Mouse (Mus musculus) kidney, adult 8-10 months (tissue): Measurements from ENCODE around the gene Rabgap1l.
"Not testable (repeated sequence)": the region's sequence is repeated elsewhere in the genome, so short reads cannot be mapped to it uniquely, and the experiment has no call there.

Source experiments
- DNase-seq, 2 experiments: peaks; one replicate each; pipeline ENCODE4 v3.0.0; 2022

Rabgap1l gene

DNA sequence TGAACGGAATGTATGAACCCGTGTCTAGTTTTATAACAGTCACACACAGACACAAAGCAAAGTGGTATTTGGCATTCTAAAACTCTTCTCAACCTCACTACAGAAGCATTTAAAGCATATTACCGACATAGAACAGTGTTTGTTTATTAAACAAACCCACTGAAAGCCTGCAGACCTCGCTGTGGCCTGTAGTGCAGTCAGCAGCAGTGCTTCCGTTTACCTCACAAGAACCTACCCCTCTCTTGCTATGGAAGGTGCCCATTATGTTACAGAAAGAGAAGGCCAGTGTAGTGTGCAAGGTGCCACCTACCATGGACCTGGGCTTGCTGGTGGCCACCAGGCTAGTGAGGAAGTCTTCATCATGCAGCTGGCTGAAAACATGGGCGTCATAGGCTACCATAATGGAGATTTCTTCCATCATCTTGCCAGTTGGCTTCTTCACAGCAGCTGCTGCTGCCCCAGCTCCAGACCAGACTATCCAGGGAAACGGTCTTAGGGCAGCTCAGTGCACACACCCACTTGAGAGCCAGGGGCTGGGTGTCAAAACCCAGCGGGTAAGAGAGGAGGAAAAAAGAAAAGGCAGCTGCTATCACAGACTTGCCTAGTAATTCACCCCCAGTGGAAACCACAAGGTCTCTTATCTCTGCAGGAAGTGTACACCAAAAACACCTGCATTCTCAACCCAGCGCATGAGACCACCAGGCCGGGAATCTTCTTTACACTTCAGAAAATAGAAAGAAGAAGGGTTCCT, 486.0 kb downstream of the Rabgap1l start:
- DNase-seq, result no peak

DNA sequence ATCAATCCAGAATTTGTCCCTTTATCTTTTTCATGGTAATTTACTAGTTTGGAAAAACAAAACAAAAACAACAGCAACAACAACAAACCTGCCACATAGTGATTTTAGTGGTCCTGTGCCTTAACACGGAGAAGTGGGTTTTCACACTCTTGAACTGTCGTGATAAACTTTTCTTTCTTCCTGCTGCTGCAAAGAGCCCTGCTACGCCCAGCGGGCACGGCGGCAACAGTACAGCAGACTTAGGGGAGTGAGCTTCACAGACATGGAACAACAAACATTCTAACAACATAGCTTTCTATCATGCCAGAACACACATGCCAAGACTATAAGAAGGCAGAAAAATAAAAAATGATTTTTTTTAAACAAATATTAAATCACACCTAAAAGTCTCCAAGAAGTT, 486.7 kb downstream of the Rabgap1l start:
- DNase-seq, result no peak

DNA sequence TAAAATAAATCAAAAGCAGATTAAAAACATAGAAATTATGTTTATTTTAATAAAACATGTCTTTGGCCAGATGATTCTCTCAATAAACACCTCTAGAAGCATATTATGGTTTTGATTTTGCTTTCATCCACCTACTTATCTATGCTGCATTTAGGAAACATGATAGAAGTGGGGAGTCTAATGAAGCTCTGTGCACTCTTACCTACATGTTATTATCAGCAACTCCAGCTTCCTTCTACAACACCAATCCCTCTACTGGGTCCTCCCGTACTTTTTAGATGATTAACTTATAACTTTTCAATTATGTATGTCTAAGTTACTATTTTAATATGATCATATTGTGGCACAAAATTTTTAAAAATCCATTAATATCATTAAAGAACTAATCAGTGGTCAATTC, 487.2 kb downstream of the Rabgap1l start:
- DNase-seq, result no peak

DNA sequence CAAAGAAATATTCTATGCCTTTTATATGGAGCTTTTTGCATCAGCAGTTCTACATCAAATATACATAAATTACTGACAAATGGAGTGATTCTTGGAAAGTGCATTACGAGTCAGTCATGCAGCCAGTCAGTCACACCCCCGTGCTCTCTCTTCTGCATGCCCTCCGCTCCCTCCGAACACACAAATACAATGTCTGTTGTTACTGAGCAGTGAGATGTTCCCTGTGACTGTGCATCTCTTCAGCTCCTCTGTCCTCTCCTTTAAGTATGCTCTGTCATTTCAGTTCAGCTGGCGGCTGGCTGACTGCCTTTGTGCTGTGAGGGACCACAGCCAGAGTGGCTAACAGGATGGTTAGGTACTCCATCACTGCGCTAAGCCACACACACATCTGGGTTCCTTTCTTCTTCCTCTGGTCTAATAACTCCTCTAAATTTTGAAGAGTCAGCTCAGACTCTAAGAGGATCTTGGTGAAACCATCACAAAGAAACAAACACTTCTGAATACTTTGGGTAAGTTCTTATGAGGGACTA, 488.0 kb downstream of the Rabgap1l start:
- DNase-seq, result no peak

DNA sequence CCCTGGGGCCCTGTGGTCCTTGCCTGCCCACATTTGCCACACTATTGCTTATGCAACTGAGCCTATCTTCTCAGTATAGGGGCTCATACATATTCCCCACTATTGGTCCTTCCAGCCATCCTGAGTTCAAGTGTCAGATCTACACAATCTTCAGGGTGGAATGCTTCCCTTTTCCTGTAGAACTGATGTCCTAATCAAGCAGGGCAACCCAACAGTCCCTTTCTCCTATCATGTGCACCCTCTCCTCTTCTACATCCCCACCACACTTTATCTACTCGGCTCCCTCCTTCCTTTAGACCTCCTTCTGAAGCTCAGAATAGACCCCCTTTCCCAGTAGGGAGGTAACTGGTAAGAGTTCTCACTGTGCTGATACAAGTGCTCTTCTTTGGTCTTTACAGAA, 490.7 kb downstream of the Rabgap1l start:
- DNase-seq, result no peak

DNA sequence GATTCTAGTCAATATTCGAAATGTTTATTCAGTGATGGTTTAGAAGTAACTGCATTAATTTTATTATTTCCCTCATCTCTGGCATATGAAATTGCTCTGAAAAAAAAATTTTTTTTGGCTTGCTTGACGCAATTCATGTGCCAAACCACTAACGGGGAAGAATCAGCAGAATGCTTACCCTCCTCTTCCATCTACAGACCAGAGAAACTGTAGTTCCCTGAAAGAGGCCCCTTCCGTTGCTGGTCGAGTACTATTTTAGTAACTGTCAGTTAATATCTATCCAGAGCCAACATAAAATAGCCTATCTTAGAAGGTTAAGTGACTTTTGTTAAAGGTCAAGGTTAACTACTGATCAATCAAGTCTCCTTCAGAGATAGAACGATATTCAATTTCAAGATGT, 491.9 kb downstream of the Rabgap1l start:
- DNase-seq, result no peak

DNA sequence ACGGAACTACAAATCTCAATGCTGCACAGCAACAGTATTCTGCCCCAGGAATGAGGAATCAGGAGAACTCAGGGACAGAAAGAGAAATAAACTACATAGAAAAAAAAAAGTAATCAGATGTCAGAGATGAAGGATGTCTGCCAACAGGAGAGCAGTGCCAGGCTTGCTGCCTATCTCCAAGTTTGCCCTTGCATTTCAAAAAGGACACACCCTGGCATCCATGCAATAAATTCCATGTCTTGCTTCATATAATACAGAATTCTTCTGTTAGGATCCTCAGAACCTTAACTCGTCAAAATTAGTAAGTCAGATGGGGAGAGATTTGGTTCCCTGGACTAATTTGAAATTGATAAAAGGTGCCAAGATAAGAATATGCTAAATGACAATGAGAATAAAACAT, 492.3 kb downstream of the Rabgap1l start:
- no peak for DNase-seq

DNA sequence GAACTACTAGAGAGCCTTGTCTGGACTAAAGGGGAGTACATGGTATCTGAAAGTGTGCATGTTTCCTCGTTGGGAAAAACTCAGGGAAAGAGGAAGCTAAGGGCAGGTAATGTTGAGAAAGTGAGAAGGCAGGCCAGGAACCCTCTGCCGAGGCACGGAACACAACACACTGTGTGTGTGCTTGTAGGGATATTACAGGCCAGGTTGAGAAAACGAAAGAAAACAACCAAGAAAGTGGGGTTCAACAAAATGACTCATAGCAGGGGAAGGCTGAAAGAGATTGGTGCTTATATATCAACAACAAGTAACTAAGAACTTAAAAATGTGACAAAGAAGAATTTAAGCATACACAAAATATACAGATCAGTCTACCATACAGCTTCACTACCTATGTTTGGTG, 493.0 kb downstream of the Rabgap1l start:
- DNase-seq, result no peak

DNA sequence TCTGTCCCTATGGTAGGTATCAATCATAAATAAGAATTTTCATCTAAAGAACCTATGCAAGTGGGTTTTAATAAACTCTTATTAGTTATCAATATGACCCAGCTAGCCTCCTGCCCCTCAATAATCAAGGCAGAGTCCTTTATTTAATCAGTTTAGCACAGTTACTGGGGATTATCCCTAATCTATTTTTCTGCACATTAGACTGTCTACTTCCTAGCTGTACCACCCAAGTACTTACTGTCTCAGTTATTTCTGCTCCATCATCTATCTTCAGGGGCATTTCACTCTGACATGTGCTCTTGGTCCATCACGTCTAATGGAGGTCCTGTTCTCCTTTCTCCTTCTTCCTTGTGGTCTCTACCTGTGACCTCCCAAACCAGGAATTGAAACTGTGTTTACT, 494.1 kb downstream of the Rabgap1l start:
- no peak for DNase-seq

DNA sequence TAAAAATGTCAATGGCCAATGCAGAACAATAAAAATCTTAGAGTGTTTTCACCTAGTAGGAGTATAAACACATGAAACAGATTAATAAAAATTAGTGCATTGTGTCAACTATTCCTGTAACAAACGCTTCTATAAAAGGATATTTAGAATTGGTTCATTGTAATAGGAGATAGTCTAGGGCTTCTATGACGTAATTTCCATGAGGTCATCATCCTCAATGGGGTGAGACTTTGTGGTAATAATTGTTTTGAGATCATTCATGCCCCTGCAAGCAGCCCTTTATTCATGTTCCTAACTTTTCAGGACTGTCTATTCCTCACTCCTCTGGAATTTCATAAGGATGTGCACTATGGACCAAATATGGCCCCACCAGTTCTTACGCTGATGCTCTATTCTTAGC, 495.3 kb downstream of the Rabgap1l start:
- DNase-seq, result no peak

DNA sequence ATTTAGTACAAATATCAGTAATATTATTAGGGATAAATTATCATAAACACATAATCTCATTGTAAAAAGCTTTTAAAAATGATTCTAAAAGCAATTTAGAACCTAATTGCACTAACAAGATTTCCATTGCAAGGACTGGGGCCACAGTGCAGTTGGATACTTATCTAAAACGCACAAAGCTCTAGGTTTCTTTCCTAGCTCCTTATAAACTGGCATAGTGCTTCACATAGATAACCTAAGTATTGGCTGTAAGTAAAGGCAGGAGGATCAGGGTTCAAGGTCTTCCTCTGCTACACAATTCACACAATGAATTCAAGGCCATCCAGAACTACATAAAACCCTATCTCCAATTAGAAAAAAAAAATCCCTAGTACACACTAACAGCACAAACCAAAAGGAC, 497.7 kb downstream of the Rabgap1l start:
- DNase-seq, result no peak

DNA sequence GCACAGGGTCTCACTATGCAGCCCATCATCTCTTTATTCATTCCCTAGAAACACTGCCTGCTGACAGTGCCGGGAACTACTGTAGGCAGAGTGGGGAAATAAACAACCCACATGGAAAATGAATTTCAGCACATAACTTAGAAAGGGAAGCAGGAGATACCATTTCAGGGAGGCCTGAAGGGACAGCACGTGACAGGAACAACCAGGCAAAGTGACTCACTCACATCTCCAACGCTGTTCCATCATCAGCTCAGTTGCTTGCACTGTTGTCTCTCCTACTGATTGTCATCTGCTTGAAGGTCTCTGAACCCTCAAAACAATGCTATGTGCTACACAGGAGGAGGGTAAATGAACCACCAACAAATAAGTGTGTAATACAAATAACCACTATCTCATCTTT, 499.5 kb downstream of the Rabgap1l start:
- no peak for DNase-seq

DNA sequence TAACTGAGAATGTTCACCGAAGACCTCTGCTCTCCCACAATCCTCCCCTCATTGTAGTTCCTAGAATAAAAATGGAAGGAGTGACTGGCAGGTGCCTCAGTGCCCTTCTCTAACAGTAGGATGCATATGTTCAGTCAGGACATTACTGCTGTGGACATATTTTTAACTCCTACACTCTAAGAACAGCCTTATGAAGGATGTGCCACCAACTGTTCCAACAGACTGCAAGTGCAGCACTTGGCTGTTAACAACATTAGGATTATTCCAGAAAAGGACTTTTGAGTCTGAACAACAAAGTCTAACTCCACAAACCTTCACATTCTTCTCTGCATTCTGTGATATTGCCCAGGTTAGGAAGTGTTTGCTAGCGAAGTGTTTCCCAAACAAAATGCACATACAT, 501.0 kb downstream of the Rabgap1l start:
- DNase-seq, result no peak

DNA sequence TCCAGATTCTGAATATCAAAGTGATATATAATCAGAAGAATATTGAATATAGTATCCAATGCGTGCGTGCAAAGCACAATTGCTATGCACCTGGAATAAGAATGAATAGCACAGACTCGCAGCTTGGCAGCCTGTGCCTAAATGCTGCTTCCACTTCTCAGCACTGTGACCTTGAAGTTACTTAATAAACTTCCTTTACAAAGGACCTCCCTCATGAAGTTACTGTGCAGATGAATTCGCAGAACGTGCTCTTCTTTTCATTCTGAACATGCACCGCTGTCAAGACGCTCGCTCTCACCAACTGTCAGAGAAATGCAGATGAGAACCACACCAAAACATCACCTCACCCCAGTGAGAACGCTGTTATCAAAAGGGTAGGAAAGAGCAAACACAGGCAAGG, 502.8 kb downstream of the Rabgap1l start:
- peak; percentile 13 to 31 for DNase-seq

DNA sequence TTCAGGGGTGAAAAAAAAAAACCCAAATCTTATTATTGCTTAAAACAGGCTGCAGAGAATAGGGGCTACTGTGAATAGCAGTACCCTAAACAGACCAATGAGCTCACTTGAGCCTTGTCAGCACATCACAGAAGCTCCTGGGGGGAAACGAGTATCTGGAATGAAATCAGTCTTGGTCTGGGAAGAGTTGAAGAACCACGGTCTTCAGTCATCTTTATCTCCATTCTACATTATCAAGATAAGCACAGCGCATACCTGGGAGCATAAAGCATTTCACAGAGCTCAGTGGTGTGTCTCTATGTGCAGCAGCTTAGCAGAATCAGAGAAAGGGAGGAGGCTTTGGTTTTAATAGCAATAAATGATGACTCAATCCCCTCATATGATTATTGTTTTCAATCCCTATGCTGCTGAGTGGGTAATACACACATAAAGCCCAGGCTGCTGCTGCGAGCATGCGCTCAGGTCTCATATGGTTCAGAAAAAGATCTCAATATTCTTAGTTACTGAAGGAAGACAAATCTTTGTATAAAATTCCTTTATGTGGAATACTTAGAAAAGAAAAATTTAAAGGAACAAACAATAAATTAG, 505.9 kb downstream of the Rabgap1l start:
- no peak for DNase-seq

DNA sequence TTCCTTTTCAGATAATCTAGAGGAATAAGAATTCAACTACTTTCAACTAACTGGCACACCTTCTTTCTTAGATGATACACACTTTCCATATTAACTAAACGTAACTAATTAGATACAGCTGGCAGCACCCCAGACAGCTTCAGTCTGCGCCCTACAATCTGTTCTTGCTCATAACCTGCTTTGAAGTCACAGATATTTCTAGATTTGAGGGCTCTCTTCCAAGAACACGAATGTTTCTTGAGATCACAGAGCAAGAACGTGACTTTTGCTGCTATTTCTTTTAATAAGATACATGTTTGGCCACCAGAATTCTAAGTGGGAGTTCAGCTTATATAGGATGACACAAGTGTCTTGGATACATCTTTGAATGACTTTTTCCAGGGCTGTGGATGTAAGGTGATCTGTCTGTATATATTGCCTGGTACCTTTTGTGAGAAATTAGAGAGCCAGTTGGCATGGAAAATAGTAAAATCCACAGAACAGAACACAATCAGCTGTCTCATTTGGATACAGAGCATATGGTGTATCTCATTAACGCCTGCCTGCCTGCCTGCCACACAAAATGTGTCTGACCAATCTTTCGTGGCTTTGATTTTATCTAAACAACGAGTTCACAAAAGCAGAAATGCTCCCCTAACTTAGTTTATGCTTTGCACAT, 506.5 kb downstream of the Rabgap1l start:
- DNase-seq, result no peak

DNA sequence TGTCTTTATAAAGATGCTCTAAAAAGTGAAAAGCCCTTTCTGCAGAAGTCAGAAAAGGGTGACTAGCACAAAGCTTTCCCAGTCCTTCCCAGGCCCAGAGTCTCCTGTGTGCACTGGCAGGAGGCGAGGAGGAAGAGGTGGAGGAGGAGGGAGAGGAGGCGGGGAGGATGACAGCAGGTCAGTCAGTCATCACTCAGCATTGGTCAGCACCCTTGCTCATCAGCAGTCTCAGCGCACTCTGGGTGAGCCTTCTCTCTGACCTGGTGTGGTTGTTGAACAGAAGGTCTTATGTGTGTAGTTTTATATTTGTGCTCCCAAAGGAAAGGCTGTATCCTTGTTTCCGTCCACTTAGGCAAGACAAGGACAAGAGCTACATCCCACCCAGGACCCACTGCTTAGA, 508.8 kb downstream of the Rabgap1l start:
- DNase-seq, result no peak

DNA sequence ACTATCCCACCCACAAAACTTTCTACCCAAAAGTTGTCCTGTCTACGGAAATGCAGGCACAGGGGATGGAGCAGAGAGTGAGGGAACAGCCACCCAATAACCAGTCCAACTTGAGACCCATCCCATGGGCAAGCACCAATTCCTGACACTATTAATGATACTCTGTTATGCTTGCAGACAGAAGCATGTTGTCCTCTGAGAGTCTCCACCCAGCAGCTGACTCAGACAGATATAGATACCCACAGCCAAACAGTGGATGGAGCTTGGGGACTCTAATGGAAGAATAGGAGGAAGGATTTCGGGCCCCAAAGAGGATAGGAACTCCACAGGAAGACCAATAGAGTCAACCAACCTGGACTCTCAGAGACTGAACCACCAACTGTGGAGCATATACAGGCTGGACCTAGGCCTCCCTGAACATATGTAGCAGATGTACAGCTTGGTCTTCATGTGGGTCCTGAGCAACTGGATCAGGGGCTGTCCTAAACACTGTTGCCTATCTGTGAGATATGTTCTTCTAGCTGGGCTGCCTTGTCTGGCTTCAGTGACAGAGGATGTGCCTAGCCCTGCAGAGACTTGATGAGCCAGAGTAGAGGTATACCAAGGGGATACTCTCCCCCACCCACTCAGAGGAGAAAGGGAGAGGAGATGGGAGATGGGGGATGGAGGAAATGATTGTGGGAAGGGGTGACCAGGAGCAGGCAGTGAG, 510.7 kb downstream of the Rabgap1l start:
- DNase-seq, result not testable (repeated sequence)

DNA sequence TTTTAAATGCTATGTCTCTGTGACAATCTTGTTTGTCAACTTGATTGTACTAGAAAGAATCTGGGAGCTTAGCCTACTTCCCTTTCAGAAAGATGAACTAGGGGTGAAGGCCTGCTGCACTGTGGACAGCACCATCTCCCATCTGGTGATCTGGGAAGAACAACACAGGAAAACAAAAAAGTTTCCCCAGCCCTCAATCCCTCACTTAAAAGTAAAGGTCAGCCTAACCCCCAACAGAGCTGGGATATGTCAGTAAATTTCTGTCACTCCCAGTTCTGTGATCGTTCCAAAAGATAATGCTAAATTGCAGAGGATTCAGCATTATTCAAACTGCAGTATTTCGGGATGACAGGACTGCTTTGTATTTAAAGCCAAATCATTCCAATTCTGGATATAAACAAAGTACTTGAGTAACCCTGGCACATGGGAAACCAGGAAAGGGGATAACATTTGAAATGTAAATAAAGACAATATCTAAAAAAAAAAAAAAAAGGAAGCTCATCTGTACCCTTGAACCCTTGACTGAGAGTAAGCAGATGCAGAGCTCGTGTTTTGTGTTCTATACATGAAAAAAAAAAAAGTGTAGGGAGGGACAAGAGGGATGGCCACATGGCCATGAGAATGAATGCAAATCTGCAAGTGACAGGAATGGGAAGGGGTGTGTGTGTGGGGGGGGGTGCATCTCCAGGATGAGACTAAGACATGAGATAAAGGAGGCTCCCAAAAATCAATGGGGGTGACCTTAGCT, 511.5 kb downstream of the Rabgap1l start:
- DNase-seq, result no peak

DNA sequence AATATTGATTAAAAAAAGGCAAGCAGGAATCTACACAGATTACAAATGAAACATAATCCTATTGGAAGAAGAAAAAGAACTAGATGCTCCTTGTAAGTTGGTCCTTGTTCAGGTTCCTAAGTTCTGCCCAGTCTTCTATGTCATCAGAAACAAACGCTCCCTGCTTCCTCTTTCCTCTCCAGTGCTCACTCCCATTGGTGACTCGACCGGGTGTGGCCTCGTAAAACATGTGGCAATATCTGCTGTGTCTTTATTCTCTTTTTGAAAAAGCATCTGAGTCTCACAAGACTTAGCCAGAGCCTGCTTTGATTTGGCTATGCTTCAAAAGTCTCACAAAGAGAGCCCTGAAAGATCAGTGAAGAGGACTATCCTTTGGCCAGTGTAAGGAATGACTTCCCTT, 512.4 kb downstream of the Rabgap1l start:
- no peak for DNase-seq

DNA sequence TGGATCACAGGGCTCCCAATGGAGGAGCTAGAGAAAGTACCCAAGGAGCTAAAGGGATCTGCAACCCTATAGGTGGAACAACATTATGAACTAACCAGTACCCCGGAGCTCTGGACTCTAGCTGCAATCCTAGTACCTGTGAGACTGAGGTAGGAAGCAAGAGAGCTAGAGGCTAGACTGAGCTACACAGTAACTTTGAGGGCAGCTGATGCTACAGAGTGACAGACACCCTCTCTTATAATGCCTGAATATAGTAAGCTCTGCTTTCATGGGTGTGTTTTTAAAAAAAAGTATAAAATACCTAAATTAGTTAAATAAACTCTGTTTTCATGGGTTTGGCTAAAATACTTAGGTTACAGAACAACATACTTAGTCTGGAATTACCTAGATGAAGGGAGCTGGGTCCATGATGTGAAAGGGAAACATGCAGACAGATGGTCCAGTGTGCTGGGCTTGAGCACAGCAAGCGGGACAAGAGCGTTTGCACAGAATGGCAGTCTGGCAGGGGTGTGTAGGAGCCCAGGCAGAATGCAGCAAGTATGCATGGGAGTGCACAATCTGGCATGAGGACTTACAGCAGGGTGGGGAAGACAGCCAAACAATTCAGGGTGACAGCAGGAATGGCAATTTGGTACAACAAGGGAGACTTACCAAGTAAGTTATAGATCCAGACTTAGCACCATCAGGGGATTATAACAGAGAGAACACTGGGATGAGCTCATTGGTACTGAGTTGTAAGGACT, 514.9 kb downstream of the Rabgap1l start:
- no peak for DNase-seq

DNA sequence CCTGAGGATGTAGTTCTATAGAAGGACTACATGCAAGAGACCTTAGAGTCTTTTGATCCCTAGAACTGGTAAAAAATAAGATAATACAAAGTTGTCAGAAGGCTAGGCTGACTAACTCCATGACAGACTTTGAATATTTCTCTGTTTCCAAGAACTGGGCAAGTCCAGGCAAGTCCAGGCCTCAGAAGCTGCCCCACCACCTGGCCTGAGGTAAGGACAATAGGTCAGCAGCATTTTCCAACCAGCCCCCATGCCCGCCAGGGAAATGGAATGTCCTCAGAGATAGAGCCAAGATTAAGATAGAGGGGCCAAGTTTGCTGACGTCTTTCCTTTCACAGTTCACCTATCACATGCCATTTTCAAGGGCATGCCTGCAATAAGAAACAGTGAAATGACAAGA, 517.8 kb downstream of the Rabgap1l start:
- peak; percentile 22 to 31 for DNase-seq
